Mouse (Mus musculus) heart, embryonic 16.5 days (tissue): ENCODE results near the gene Gm3002. TPM values are rescaled to one million over a fixed set of nuclear protein-coding genes. Genes with fewer than 3 reads are reported as not detected.
"Not testable (repeated sequence)": the region's sequence is repeated elsewhere in the genome, so short reads cannot be mapped to it uniquely, and the experiment has no call there.

Experiments used
- ATAC-seq: fragments of 200-750 bp; cut with Nextera tagmentation; replicated peaks from 2 replicates; pipeline ENCODE4 v1.8.0; 2017; ENCODE audit warnings: moderate number of reproducible peaks; ENCODE audit not compliant: insufficient read depth, low FRiP score; ENCODE audit errors: extremely low read depth
- H3K27ac ChIP-seq: fragments of 300-500 bp; sonication (generic); 2 replicates; pipeline ENCODE4 v1.5.1; 2014; ENCODE audit warnings: mild to moderate bottlenecking, low read length, control low read depth, moderate library complexity
- H3K27me3 ChIP-seq: fragments of 300-500 bp; sonication (generic); 2 replicates; pipeline ENCODE4 v1.6.1; 2014; ENCODE audit warnings: low read length, mixed read lengths; ENCODE audit not compliant: control insufficient read depth, insufficient read depth
- H3K36me3 ChIP-seq: fragments of 300-500 bp; sonication (generic); 2 replicates; pipeline ENCODE4 v1.6.1; 2014; ENCODE audit not compliant: control insufficient read depth, insufficient read depth
- H3K4me1 ChIP-seq: fragments of 300-500 bp; sonication (generic); 2 replicates; pipeline ENCODE4 v1.6.1; 2014; ENCODE audit warnings: low read length, mixed read lengths; ENCODE audit not compliant: control insufficient read depth, insufficient read depth
- H3K4me2 ChIP-seq: fragments of 300-500 bp; sonication (generic); 2 replicates; pipeline ENCODE4 v1.6.1; 2014; ENCODE audit warnings: low read depth, mild to moderate bottlenecking, control low read depth, low read length
- H3K4me3 ChIP-seq: fragments of 300-500 bp; sonication (generic); 2 replicates; pipeline ENCODE4 v1.5.1; 2014; ENCODE audit warnings: mild to moderate bottlenecking, control low read depth, low read length
- H3K9ac ChIP-seq: fragments of 300-500 bp; sonication (generic); 2 replicates; pipeline ENCODE4 v1.6.1; 2014; ENCODE audit warnings: low read length, control low read depth
- H3K9me3 ChIP-seq: fragments of 300-500 bp; sonication (generic); replicated peaks from 2 replicates; pipeline ENCODE4 v1.6.1; 2016; ENCODE audit warnings: low read length; ENCODE audit not compliant: control insufficient read depth
- WGBS: fragments of 180-500 bp; shearing (Covaris S2); extraction: QIAGEN DNeasy Blood & Tissue Kit; methylation state at CpG from one replicate; pipeline ENCODE4 v1.1.7; 2014; 5-methylcytosine and 5-hydroxymethylcytosine counted together
- polyA plus RNA-seq: library from polyadenylated mRNA; unstranded; fragments of >200 nt; fragmentation: Nextera tagmentation; extraction: Ambion mirVana; gene quantifications from 2 replicates; pipeline ENCODE4 v1.2.1, GENCODE M21; 2015

Gene Gm3002
- 1.9 and 3.6 TPM in 2 replicates for polyA plus RNA-seq

GRCm38 (mm10) chr14:3809774-3810173, at the start of gene Gm3002:
Gene Gm3002, plus strand, starts transcription at chr14:3810074.
- not testable (repeated sequence) for H3K27me3 ChIP-seq, H3K4me2 ChIP-seq, H3K4me3 ChIP-seq, ATAC-seq, H3K4me1 ChIP-seq, H3K27ac ChIP-seq, H3K9ac ChIP-seq, H3K9me3 ChIP-seq, H3K36me3 ChIP-seq
- WGBS, result no CpG with 5 or more reads among the region's 31 CpGs

- H3K4me1 ChIP-seq, H3K4me2 ChIP-seq, H3K4me3 ChIP-seq, H3K36me3 ChIP-seq, H3K27ac ChIP-seq, H3K9me3 ChIP-seq, H3K27me3 ChIP-seq, H3K9ac ChIP-seq, ATAC-seq: not testable (repeated sequence)
- no CpG with 5 or more reads among the region's 2 CpGs for WGBS
Measured at GRCm38 (mm10) chr14:3845945-3846344, 36.1 kb downstream of the Gm3002 start, which contains the start of gene Gm3033. Gene Gm3033, plus strand, starts transcription at chr14:3846245.

DNA sequence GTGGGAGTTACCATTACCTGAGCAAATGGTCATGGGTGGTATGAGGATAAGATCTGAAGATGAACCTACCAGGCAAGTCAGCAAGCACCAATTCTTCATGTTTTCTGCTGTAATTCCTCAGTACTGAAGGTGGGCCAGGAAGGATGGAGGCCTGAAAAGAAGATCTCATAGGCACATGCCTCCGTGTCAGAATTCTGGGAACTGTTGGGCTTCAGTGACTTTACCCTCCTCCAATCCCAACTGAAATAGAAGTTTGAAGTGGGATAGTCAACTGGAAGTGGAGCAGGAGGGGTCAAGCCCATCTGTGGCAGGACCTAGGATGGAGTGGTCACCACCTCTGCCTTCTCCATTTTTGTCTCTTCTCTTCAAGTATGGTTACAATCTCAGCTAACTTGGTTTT, 74.0 kb downstream of the Gm3002 start, which contains the start of gene Gm2916:
TSS of gene Gm2916 (plus strand) at position 301 of the 400 bp plus-strand sequence.
- WGBS, result no CpG with 5 or more reads among the region's 1 CpGs

GRCm38 (mm10) chr14:3931456-3931855, 121.6 kb downstream of the Gm3002 start, which contains the start of gene Gm3029:
Gene Gm3029, plus strand, starts transcription at chr14:3931756.
- not testable (repeated sequence) for H3K4me2 ChIP-seq, H3K9me3 ChIP-seq, H3K27ac ChIP-seq, H3K4me1 ChIP-seq, H3K9ac ChIP-seq, H3K4me3 ChIP-seq, ATAC-seq, H3K36me3 ChIP-seq, H3K27me3 ChIP-seq
- 50% methylated on average over 1 of the region's 2 CpGs for WGBS

More for the DNA sequence above, 74.0 kb downstream of the Gm3002 start, which contains the start of gene Gm2916:
- H3K9me3 ChIP-seq, H3K4me3 ChIP-seq, H3K27me3 ChIP-seq, H3K4me2 ChIP-seq, H3K9ac ChIP-seq, H3K36me3 ChIP-seq, ATAC-seq, H3K4me1 ChIP-seq, H3K27ac ChIP-seq: not testable (repeated sequence)

- H3K4me3 ChIP-seq, H3K4me2 ChIP-seq, ATAC-seq, H3K4me1 ChIP-seq, H3K27me3 ChIP-seq, H3K27ac ChIP-seq, H3K9me3 ChIP-seq, H3K9ac ChIP-seq, H3K36me3 ChIP-seq: not testable (repeated sequence)
- no CpG with 5 or more reads among the region's 2 CpGs for WGBS
Measured at GRCm38 (mm10) chr14:3963247-3963646, 153.4 kb downstream of the Gm3002 start, which contains the start of gene Gm3095. Gene Gm3095, plus strand, starts transcription at chr14:3963547.

DNA sequence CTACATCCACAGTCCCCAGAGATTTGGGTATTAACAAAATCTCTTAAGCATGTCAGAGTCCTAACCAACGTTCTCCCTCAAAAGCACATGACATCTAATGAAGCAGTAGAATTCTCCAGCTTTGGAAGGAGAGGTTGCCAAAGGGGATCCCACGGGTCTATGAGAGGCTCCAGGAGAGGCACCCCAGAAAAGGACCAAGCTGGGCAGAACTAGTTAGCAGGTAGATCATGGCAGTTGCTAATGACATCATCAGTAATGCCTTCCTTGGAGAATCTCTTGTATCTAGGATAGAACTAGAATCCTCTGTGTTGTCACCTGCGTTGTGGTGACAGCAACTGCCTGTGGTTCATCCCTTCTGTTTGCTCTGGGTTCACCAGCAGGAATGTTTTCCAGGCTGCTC, 188.2 kb downstream of the Gm3002 start, which contains the start of gene Gm3099:
TSS of gene Gm3099 (plus strand) at position 301 of the 400 bp plus-strand sequence.
- 67% methylated on average over 1 of the region's 3 CpGs for WGBS
- H3K9ac ChIP-seq, ATAC-seq, H3K9me3 ChIP-seq, H3K36me3 ChIP-seq, H3K27ac ChIP-seq, H3K4me3 ChIP-seq, H3K27me3 ChIP-seq, H3K4me1 ChIP-seq, H3K4me2 ChIP-seq: not testable (repeated sequence)

Other genes with a start within 250 kb of the Gm3002 start
- gene Gm3012, start 175.6 kb upstream of the Gm3002 start, polyA plus RNA-seq, result not detected in 2 replicates
- 5.3 and 7.1 TPM in 2 replicates for gene Gm3020, start 158.0 kb upstream of the Gm3002 start, polyA plus RNA-seq
- gene Gm3043, start 121.3 kb upstream of the Gm3002 start, polyA plus RNA-seq, result not detected in 2 replicates
- gene Gm3033, start 36.2 kb downstream of the Gm3002 start, polyA plus RNA-seq, result not detected in 2 replicates
- 0.31 TPM in 1 of 2 replicates, not detected in the other for gene Gm2916, start 74.1 kb downstream of the Gm3002 start, polyA plus RNA-seq
- not detected in 2 replicates for gene Gm3029, start 121.7 kb downstream of the Gm3002 start, polyA plus RNA-seq
- 0.33 TPM in 1 of 2 replicates, not detected in the other for gene Gm3095, start 153.5 kb downstream of the Gm3002 start, polyA plus RNA-seq
- gene Gm3099, start 188.3 kb downstream of the Gm3002 start, polyA plus RNA-seq, result not detected in 2 replicates
- gene Gm5796, start 213.9 kb downstream of the Gm3002 start, polyA plus RNA-seq, result 0.40 and 1.1 TPM in 2 replicates